Mouse (Mus musculus) liver, embryonic 14.5 days (tissue): ENCODE measurements around the gene Etfa. TPM values are rescaled to one million over a fixed set of nuclear protein-coding genes. Genes with fewer than 3 reads are reported as not detected.

Source experiments
- ATAC-seq: fragments of 200-750 bp; cut with Nextera tagmentation; 2 replicates; pipeline ENCODE4 v1.8.0; 2017; ENCODE audit warnings: moderate number of reproducible peaks, mild to moderate bottlenecking, moderate library complexity; ENCODE audit not compliant: insufficient read depth
- DNase-seq, 3 experiments: peaks; one replicate each; pipeline ENCODE4 v3.0.0-alpha.2; 2012 to 2013; ENCODE audit warnings: low read depth in 3 of 3, low spot score in 3 of 3
- H3K27ac ChIP-seq: fragments of 300-500 bp; sonication (generic); 2 replicates; pipeline ENCODE4 v1.5.1; 2014; ENCODE audit warnings: moderate library complexity, mild to moderate bottlenecking, control low read depth, inconsistent platforms
- H3K27me3 ChIP-seq: fragments of 300-500 bp; sonication (generic); 2 replicates; pipeline ENCODE4 v1.6.1; 2014; ENCODE audit warnings: mild to moderate bottlenecking, low read length, moderate library complexity; ENCODE audit not compliant: control insufficient read depth, insufficient read depth
- H3K36me3 ChIP-seq: fragments of 300-500 bp; sonication (generic); replicated peaks from 2 replicates; pipeline ENCODE4 v1.6.1; 2014; ENCODE audit warnings: low read depth; ENCODE audit not compliant: control insufficient read depth, insufficient read depth
- H3K4me1 ChIP-seq, 2 experiments: fragments of 200-500 bp in 1 of 2; fragments of 300-500 bp in 1 of 2; sonication (generic) in 1 of 2; replicated peaks; 2 replicates each; pipeline ENCODE4 v1.6.1; 2012 to 2014; ENCODE audit warnings: antibody characterized with exemption in 1 of 2, inconsistent platforms in 1 of 2, low read length in 1 of 2; ENCODE audit not compliant: control insufficient read depth in 2 of 2, insufficient read depth in 2 of 2
- H3K4me2 ChIP-seq: fragments of 300-500 bp; sonication (generic); 2 replicates; pipeline ENCODE4 v1.6.1; 2014; ENCODE audit warnings: low read depth, mild to moderate bottlenecking, control low read depth, moderate library complexity
- H3K4me3 ChIP-seq, 2 experiments: fragments of 200-500 bp in 1 of 2; fragments of 300-500 bp in 1 of 2; sonication (generic) in 1 of 2; 2 replicates each; pipeline ENCODE4 v1.5.1; 2012 to 2014; ENCODE audit warnings: low read depth in 2 of 2, low read length in 2 of 2, mild to moderate bottlenecking in 2 of 2, control low read depth in 1 of 2, inconsistent platforms in 1 of 2, moderate library complexity in 1 of 2; ENCODE audit not compliant: insufficient read depth in 1 of 2
- H3K9ac ChIP-seq: fragments of 300-500 bp; sonication (generic); replicated peaks from 2 replicates; pipeline ENCODE4 v1.6.1; 2014; ENCODE audit warnings: mild to moderate bottlenecking, control low read depth, moderate library complexity
- H3K9me3 ChIP-seq: fragments of 300-500 bp; sonication (generic); 2 replicates; pipeline ENCODE4 v1.6.1; 2016; ENCODE audit warnings: low read length, mixed read lengths; ENCODE audit not compliant: control insufficient read depth
- CTCF ChIP-seq: IDR thresholded peaks from 2 replicates; pipeline ENCODE4 v1.5.1; 2016; ENCODE audit warnings: antibody characterized with exemption, low read depth, control low read depth
- EP300 ChIP-seq: IDR thresholded peaks from 2 replicates; pipeline ENCODE4 v1.6.1; 2016; ENCODE audit warnings: antibody characterized with exemption, low read depth
- WGBS: fragments of 180-500 bp; shearing (Covaris S2); extraction: QIAGEN DNeasy Blood & Tissue Kit; methylation state at CpG from one replicate; pipeline ENCODE4 v1.1.7; 2014; ENCODE audit not compliant: insufficient replicate concordance; 5-methylcytosine and 5-hydroxymethylcytosine counted together
- polyA plus RNA-seq, 2 experiments: library from polyadenylated mRNA; depleted of rRNA in 1 of 2; stranded (reverse) in 1 of 2; unstranded in 1 of 2; fragments of >200 nt; fragmentation: Nextera tagmentation in 1 of 2; extraction: Ambion mirVana in 1 of 2; gene quantifications; 2 replicates each; pipeline versions ENCODE4 v1.2.1 to v1.2.3; 2012 to 2014

Etfa gene
- 73.3 and 87.6 TPM in 2 replicates for polyA plus RNA-seq (2012; rRNA removed)
- polyA plus RNA-seq (2014; fragmentation: Nextera tagmentation; extraction: Ambion mirVana), result 181 and 189 TPM in 2 replicates

DNA sequence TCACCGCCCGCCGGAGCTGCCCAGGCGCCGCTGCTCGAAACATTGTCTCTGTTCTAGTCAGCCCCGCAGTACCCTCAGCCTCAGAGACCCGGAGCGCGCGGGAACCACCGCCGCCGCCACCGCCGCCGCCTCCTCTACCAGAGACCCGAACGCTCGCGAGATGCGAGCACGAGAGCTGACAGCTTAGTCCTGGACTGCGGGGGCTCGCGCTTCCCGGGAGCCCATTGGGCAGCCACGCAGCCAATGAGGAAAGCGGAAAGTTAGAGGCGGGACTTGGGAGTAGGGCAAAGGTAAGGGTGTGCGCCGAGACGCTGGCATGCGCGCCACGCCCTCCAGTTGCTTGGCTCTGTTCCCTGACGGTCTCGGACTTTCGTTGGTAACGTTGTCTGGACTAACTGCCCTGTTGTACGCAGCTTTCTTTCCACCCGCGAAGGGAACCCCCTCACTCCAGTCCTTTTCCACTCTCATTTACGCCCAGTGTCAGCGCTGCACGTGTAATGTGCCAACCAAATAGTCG is at the start of gene Etfa:
TSS of gene Etfa (minus strand) at position 217 of the 517 bp plus-strand sequence.
- H3K36me3 ChIP-seq, result no peaks in the 10 kb centered on the region
- H3K27ac ChIP-seq, result peak within 1 kb of the TSS; percentile 82
- TF ChIP-seq EP300 (peak; percentile 63), CTCF (no peak)
- under 1% methylated on average over 47 of the region's 47 CpGs for WGBS
- peaks cover 0 to 10% of the 10 kb centered on the region in 2 experiments; a peak in 3 of 4 replicates for H3K4me1 ChIP-seq
- H3K27me3 ChIP-seq, result no peaks in the 10 kb centered on the region
- peak within 1 kb of the TSS; percentile 94 for H3K9ac ChIP-seq
- DNase-seq (peak; percentile 97 to 98 (median 98)), ATAC-seq (peak; percentile 98)
- H3K9me3 ChIP-seq, result no peaks in the 10 kb centered on the region
- H3K4me2 ChIP-seq, result peak within 1 kb of the TSS; percentile 91
- H3K4me3 ChIP-seq, result peak within 1 kb of the TSS; percentile 87 to 98

DNA sequence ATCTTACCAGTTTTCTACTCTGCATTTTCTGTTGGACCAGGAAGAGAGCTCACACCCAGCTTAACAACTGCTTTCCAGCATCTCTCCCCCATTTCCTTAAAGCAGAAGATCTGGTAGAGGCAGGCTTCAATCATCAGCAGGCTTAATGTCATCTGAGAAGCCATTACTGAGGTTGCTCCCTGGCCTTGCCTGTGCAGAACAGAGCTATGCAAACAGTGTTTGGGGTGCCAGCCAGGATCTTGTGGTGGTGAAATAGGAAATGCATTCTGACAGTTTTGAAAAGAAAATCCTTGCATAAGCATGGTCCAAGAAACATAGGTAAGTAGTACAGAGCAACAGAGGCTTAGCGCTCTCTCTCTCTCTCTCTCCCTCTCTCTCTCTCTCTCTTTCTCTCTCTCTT is 48.9 kb upstream of the Etfa start:
- WGBS, result 86% methylated on average over 1 of the region's 1 CpGs
- no peaks in the 10 kb centered on the region for H3K27me3 ChIP-seq
- no peaks in the 10 kb centered on the region for H3K9me3 ChIP-seq
- no peak overlapping the region for H3K4me3 ChIP-seq
- H3K9ac ChIP-seq, result no peak overlapping the region
- no peak for ATAC-seq
- DNase-seq, result no peak
- no peak for TF ChIP-seq CTCF
- TF ChIP-seq EP300, result no peak
- no peaks in the 10 kb centered on the region for H3K36me3 ChIP-seq
- H3K4me1 ChIP-seq, result 0 out of 4 replicates have a peak, but pooled peaks cover 0 to 2% of the 10 kb centered on the region in 2 experiments
- no peak overlapping the region for H3K27ac ChIP-seq
- no peak overlapping the region for H3K4me2 ChIP-seq

DNA sequence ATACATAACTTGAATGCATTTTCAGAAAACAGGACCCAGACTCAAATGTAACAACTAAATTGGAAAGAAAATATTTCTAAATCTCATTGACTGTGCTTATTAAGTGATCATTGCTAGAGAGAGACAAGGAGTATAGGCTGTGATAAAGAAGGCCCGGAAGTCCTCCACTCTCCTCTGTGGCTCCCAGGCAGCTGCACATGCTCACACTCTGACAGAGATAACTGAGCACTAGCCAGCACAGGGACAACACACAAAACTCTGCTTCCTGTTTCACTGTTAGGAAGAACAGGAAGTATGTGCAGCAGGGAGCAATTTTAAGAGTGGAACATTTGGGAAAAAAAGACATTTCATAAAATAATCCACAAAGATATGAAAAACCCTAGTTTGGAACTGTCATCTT is 42.9 kb upstream of the Etfa start:
- ATAC-seq, result no peak
- 19% methylated on average over 1 of the region's 1 CpGs for WGBS
- Histone ChIP-seq H3K27ac (no peak overlapping the region), H3K36me3 (no peaks in the 10 kb centered on the region), H3K4me2 (no peak overlapping the region), H3K9me3 (no peaks in the 10 kb centered on the region), H3K4me3 (no peak overlapping the region), H3K9ac (no peak overlapping the region), H3K27me3 (no peaks in the 10 kb centered on the region), H3K4me1 (no peaks in the 10 kb centered on the region)
- DNase-seq, result no peak
- TF ChIP-seq CTCF (no peak), EP300 (no peak)

DNA sequence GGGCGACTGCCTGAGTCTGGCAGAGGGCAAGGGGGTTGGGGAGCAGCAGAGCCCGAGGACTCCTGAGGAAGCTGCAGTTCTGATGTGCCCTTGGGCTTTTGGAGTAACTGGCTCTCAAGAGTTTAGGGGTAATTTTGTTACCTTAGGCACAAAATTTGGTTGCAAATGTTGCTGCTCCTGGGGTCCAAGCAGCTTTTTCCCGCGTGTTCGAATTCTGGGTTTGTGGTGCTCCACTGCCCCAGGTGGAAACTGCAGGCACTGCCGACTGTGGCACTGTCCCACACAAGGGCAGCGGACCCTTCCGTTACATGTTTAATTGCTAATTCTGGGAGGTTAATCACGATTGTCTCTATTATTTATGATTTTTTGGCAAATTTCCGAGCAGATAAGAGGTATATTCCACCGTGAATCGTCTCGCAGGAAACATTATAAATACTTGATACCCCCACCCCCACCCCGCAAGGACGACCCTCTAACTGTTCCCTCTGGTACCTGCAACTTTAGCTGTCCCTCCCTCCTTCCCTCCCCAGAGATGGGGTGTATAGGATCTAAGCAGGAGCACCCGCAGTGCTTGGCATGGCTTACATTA is 37.4 kb upstream of the Etfa start:
- TF ChIP-seq EP300 (no peak), CTCF (0 out of 2 replicates have a peak, but pooled peaks have one; percentile 38)
- Histone ChIP-seq H3K36me3 (no peaks in the 10 kb centered on the region), H3K4me1 (no peaks in the 10 kb centered on the region), H3K27me3 (peaks cover 50% of the 10 kb centered on the region), H3K4me2 (peak overlapping the region; percentile 18; the same call in 1 of the 2 replicates), H3K4me3 (no peak overlapping the region), H3K9ac (no peak overlapping the region), H3K9me3 (peaks cover 5% of the 10 kb centered on the region), H3K27ac (no peak overlapping the region)
- WGBS, result 8% methylated on average over 16 of the region's 16 CpGs
- no peak for ATAC-seq
- DNase-seq, result no peak

DNA sequence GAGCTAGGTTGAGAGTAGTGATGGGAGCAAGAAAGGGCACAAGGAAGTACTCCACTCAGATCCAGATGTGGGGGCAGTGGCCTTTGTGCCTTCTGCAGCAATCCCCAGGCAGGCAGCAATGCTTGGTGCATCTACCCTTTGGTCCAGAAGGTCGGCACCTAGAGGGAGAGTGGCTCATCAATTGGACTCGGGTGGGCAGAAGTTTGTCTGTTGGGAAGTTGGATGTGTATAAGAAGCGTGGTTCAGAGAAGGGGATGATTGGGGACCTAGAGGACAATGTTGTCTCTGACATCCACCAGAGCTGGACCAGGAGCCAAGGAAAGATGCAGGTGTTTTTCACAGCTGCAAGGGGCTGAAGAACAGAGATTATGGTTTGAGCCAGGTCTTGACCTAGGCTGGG is 36.8 kb upstream of the Etfa start:
- peaks cover 55% of the 10 kb centered on the region for H3K27me3 ChIP-seq
- H3K9ac ChIP-seq, result no peak overlapping the region
- H3K4me3 ChIP-seq, result no peak overlapping the region
- H3K4me1 ChIP-seq, result no peaks in the 10 kb centered on the region
- no peaks in the 10 kb centered on the region for H3K36me3 ChIP-seq
- no peak overlapping the region for H3K4me2 ChIP-seq
- no peak for ATAC-seq
- 18% methylated on average over 3 of the region's 3 CpGs for WGBS
- TF ChIP-seq EP300 (no peak), CTCF (no peak)
- no peak for DNase-seq
- peaks cover 5% of the 10 kb centered on the region for H3K9me3 ChIP-seq
- no peak overlapping the region for H3K27ac ChIP-seq
